Mouse (Mus musculus): ENCODE measurements around the gene Marcks. TPM values are rescaled to one million over a fixed set of nuclear protein-coding genes. Genes with fewer than 3 reads are reported as not detected.
"Not testable (repeated sequence)": the region's sequence is repeated elsewhere in the genome, so short reads cannot be mapped to it uniquely, and the experiment has no call there.

The Marcks gene
- total RNA-seq, 2 experiments from 2014 or later: 17.3 to 18.9 TPM

- not testable (repeated sequence) for ATAC-seq (replicated peaks; ENCODE audit: low FRiP score, poor library complexity, severe bottlenecking)
Observed at GRCm38 (mm10) chr10:37084071-37084470, 54.6 kb downstream of the Marcks start.

Other genes starting within 250 kb of the Marcks start
- gene Hdac2, start 164.4 kb downstream of the Marcks start, total RNA-seq (2015; ENCODE audit: low replicate concordance): 56.2 and 72.5 TPM in 2 replicates
- gene Hdac2, start 164.4 kb downstream of the Marcks start, total RNA-seq (2017; ENCODE audit: low replicate concordance): 39.9 and 43.3 TPM in 2 replicates

All from erythroid progenitor cell, adult 5-6 weeks (primary cell).